Comparison of ENCODE assay signal across 8 mouse cellular contexts in genomic region chr1:43098031-43098984, GRCm38 (mm10). TPM values are rescaled to one million over a fixed set of nuclear protein-coding genes. Genes with fewer than 3 reads are reported as not detected.
A peak's percentile ranks its signal among the peaks of the same experiment; 100 is the strongest.
DNase-seq lines count a peak whose midpoint lies in the region; ATAC-seq and TF ChIP-seq lines count a peak whose summit lies in the region.

Tgfbrap1 (minus strand) TSS chr1:43098637.
AI597479 (plus strand) TSS chr1:43098710.

- peaks cover 34% of the 10 kb centered on the region for H3K4me1 ChIP-seq in hindbrain, embryonic 13.5 days (replicated peaks)

- no peaks in the 10 kb centered on the region for H3K9me3 ChIP-seq in hindbrain, embryonic 13.5 days

- DNase-seq in Patski (ENCODE audit: low read depth, low spot score): no peak
- DNase-seq in cerebellum, postnatal 14 days: peak; percentile 96 to 97
- peak; percentile 86 to 89 for DNase-seq in frontal cortex, postnatal 14 days (ENCODE audit: low spot score in 2 of 2)
- peak; percentile 93 to 95 for DNase-seq in layer of hippocampus, postnatal 36 days
- peak; percentile 92 for DNase-seq in lung, postnatal 36 days
- peak; percentile 97 for DNase-seq in retina, postnatal 1 day
- peak; percentile 83 to 97 for DNase-seq in urinary bladder, adult 18-20 months (ENCODE audit: low spot score in 2 of 2)

- no peak for TF ChIP-seq CTCF in Patski (IDR thresholded peaks at IDR 0.05)

- peak within 1 kb of the TSS; percentile 96 for H3K9ac ChIP-seq in hindbrain, embryonic 13.5 days

- CTCF ChIA-PET in Patski (lab: Charles Lee): no interaction called here

- in situ Hi-C loops in Patski (cut with MboI; ENCODE audit: low pct_unique_long_range_greater_than_20kb): loop anchor here (25.0 kb wide), 1 partner anchor 386 kb away; no protein-coding TSS in a partner anchor

- ATAC-seq in Patski: peak; percentile 93
- peak; percentile 97 for ATAC-seq in hindbrain, embryonic 13.5 days (ENCODE audit: low FRiP score)

- H3K4me2 ChIP-seq in hindbrain, embryonic 13.5 days: peak within 1 kb of the TSS; percentile 90

- H3K27ac ChIP-seq in hindbrain, embryonic 13.5 days: peak within 1 kb of the TSS; percentile 99

- POLR2A ChIA-PET in Patski (lab: Charles Lee): interaction anchor here (0.5 to 1.2 kb wide), 2 partner anchors 119 to 166 kb away, joined by 3 to 6 read pairs; no protein-coding TSS in a partner anchor

- under 1% methylated on average over 57 of the region's 57 CpGs for WGBS in hindbrain, embryonic 13.5 days

- H3K36me3 ChIP-seq in hindbrain, embryonic 13.5 days: peaks cover 18% of the 10 kb centered on the region

- no peaks in the 10 kb centered on the region for H3K27me3 ChIP-seq in Patski
- no peaks in the 10 kb centered on the region for H3K27me3 ChIP-seq in hindbrain, embryonic 13.5 days

- H3K4me3 ChIP-seq in hindbrain, embryonic 13.5 days: peak within 1 kb of the TSS; percentile 93

RNA-seq across cellular contexts. Expression of gene Tgfbrap1, which starts in this region (rescaled TPM):
- 24.4 TPM for polyA plus RNA-seq in Patski (2021)
- 16.0 and 16.4 TPM in 2 replicates for polyA plus RNA-seq in hindbrain, embryonic 13.5 days (2015; fragmentation: Nextera tagmentation; extraction: Ambion mirVana)
- 10 to 100 TPM; 38.0 to 40.6 TPM for total RNA-seq in layer of hippocampus, postnatal 36 days (2021)

RNA-seq across cellular contexts. Expression of gene AI597479, which starts in this region (rescaled TPM):
- 23.9 TPM for polyA plus RNA-seq in Patski (2021)
- polyA plus RNA-seq in hindbrain, embryonic 13.5 days (2015; fragmentation: Nextera tagmentation; extraction: Ambion mirVana): 48.0 and 48.3 TPM in 2 replicates
- 10 to 100 TPM; 25.1 to 25.2 TPM for total RNA-seq in layer of hippocampus, postnatal 36 days (2021)
